Mouse (Mus musculus): Measurements from ENCODE around the gene Itpripl1. TPM values are rescaled to one million over a fixed set of nuclear protein-coding genes. Genes with fewer than 3 reads are reported as not detected.

Gene Itpripl1
- polyA plus RNA-seq (2017; shearing (Covaris generic)) = 3.5 TPM

DNA sequence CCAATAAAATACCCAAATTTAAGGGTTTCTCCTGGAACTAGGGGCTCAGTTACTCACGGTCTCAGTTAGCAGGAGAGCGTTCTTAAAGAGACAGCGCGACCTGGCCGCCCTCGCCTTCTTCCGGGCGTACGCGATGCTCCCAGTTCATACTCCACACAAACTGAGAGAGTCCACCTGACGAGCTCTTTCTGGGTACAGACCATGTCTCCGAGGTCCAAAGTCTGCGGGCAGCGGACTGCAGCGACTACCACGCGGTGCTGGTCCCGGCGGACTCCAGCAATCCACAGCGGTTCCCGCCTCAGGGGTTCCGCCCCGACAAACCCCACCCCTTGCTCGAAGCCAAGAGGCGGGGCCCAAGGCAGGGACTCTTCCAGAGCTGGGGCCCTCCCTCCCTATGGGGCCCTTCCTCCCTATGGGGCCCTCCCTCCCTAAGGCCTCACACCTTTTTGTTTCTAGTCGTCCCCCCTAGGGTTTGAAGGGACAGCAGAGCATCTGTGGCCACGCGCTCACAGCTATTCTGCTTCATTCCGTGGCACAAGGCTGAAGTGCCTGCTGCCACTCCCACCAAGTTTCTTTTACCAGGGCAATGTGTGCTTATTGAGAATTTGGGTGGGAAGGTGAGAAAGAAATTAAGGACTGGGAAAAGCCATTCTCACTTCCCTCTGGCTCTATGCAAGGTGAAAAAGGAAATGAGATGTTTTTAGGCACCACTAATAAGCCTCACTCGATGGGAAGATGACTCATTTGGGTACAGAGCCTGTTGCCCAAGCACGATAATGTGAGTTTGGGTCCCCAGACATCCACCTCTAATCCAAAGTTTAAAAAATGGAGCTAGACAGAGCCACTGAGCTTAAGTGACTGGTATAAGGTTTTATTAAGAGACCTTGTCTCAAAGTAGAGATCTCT lies at the start of gene Itpripl1:
Gene Itpripl1 (minus strand): TSS at position 285 of the 906 bp plus-strand sequence.

GRCm38 (mm10) chr2:127133621-127134461 lies 9.4 kb downstream of the Itpripl1 start, which contains the start of gene Ncaph:
TSS of gene Ncaph (minus strand) at chr2:127133954.

Other genes starting within 250 kb of the Itpripl1 start
- 50.2 TPM for gene Sppl2a, start 210.2 kb downstream of the Itpripl1 start, polyA plus RNA-seq (2017; shearing (Covaris generic))
- gene Ap4e1, start 134.7 kb downstream of the Itpripl1 start, polyA plus RNA-seq (2017; shearing (Covaris generic)) = 10.9 TPM
- 50.8 TPM for gene Blvra, start 72.8 kb downstream of the Itpripl1 start, polyA plus RNA-seq (2017; shearing (Covaris generic))
- 2.9 TPM for gene Ncaph, start 9.5 kb downstream of the Itpripl1 start, polyA plus RNA-seq (2017; shearing (Covaris generic))
- 0.59 TPM for gene 1810024B03Rik, start 64.8 kb upstream of the Itpripl1 start, polyA plus RNA-seq (2017; shearing (Covaris generic))
- 90.0 TPM for gene Snrnp200, start 64.9 kb upstream of the Itpripl1 start, polyA plus RNA-seq (2017; shearing (Covaris generic))
- gene Ciao1, start 104.4 kb upstream of the Itpripl1 start, polyA plus RNA-seq (2017; shearing (Covaris generic)) = 59.5 TPM
- 31.5 TPM for gene Tmem127, start 104.5 kb upstream of the Itpripl1 start, polyA plus RNA-seq (2017; shearing (Covaris generic))
- 55.0 TPM for gene Stard7, start 126.8 kb upstream of the Itpripl1 start, polyA plus RNA-seq (2017; shearing (Covaris generic))
- gene Dusp2, start 192.7 kb upstream of the Itpripl1 start, polyA plus RNA-seq (2017; shearing (Covaris generic)) = 1,044 TPM
- gene Astl, start 195.2 kb upstream of the Itpripl1 start, polyA plus RNA-seq (2017; shearing (Covaris generic)) = 0.32 TPM
- 0.22 TPM for gene Adra2b, start 219.8 kb upstream of the Itpripl1 start, polyA plus RNA-seq (2017; shearing (Covaris generic))